Mouse (Mus musculus) left cerebral cortex, postnatal 25 days (tissue): ENCODE measurements at regions not wholly inside any gene's neighbourhood (a gene's known extent, or its start where the extent isn't known, plus 50 kb on each side); places are given as distances from the start of the nearest gene placed in this dataset.

Experiments used
- DNase-seq, 2 experiments: peaks; one replicate each; pipeline ENCODE4 v3.0.0; 2022; ENCODE audit warnings: low spot score in 2 of 2, mixed read lengths in 1 of 2
- intact Hi-C: fragments of 180-260 bp; cut with DNase I; formaldehyde crosslinking; loops from one replicate; pipeline ENCODE4 v1.15.1; 2025

GRCm38 (mm10) chr5:82103056-82103807 lies 1083.3 kb downstream of the Adgrl3 start:
- DNase-seq = no peak

GRCm38 (mm10) chr5:82103857-82104256 lies 1083.9 kb downstream of the Adgrl3 start:
- intact Hi-C loops = no loop called here
- DNase-seq = no peak

More at GRCm38 (mm10) chr5:82103056-82103807, 1083.3 kb downstream of the Adgrl3 start:
- intact Hi-C loops = no loop called here

GRCm38 (mm10) chr5:82125921-82126459 lies 1106.1 kb downstream of the Adgrl3 start:
- intact Hi-C loops = no loop called here

GRCm38 (mm10) chr5:82142063-82142462 lies 1122.1 kb downstream of the Adgrl3 start:
- no peak for DNase-seq
- intact Hi-C loops = no loop called here

More at GRCm38 (mm10) chr5:82125921-82126459, 1106.1 kb downstream of the Adgrl3 start:
- no peak for DNase-seq
